27 mouse cellular contexts compared by ENCODE assay signal in the genomic region with DNA sequence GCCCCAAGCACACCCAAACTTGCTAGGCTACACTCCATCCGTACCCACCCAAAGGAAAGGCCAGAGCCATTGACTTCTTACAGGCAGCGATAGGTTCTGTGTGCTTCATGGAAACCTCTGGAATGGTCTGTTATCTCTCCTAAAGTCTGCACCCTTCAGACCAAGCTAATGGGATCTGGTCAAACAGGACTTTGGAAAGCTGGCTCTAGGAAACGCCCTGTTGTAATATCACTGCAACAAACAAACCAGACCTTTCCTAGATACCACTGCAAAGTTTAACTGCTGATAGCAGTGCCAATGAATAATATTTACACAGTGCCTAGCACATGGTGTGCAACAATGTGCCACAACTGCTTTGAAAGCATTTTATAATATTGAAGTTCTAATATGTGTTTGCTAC. TPM values are rescaled to one million over a fixed set of nuclear protein-coding genes. Genes with fewer than 3 reads are reported as not detected.
DNase-seq lines count a peak whose midpoint lies in the region; ATAC-seq and TF ChIP-seq lines count a peak whose summit lies in the region.
"Had no signal": no experiment of that assay in that cellular context is flagged by ENCODE, and none has a peak within 500 bp of the region (broad histone marks: within the 10 kb centered on the region; RNA-seq: fewer than 3 reads in every experiment).

No protein-coding gene starts in this region.

- no peak overlapping the region for H3K4me3 ChIP-seq in liver, embryonic 14.5 days (ENCODE audit: insufficient read depth in 1 of 2, low read depth in 2 of 2, low read length in 2 of 2)
- H3K4me3 ChIP-seq in liver, embryonic 12.5 days, result no peak overlapping the region
- no peak overlapping the region for H3K4me3 ChIP-seq in intestine, postnatal 0 days (ENCODE audit: low read depth, low read length)
- H3K4me3 ChIP-seq in liver, postnatal 0 days (ENCODE audit: low read depth, low read length), result peak overlapping the region; percentile 27
- no peak overlapping the region for H3K4me3 ChIP-seq in stomach, embryonic 16.5 days (replicated peaks; ENCODE audit: low read length)
- H3K4me3 ChIP-seq: embryonic facial prominence, embryonic 15.5 days; erythroblast, embryonic 14.5 days; forebrain, embryonic 15.5 days; heart, embryonic 10.5 days; hindbrain, embryonic 12.5 days had no signal

- H3K36me3 ChIP-seq in liver, embryonic 14.5 days (replicated peaks; ENCODE audit: control insufficient read depth, insufficient read depth, low read depth), result no peaks in the 10 kb centered on the region
- H3K36me3 ChIP-seq in liver, embryonic 12.5 days, result no peaks in the 10 kb centered on the region
- no peaks in the 10 kb centered on the region for H3K36me3 ChIP-seq in intestine, postnatal 0 days (ENCODE audit: control insufficient read depth, insufficient read depth)
- no peaks in the 10 kb centered on the region for H3K36me3 ChIP-seq in liver, postnatal 0 days (replicated peaks; ENCODE audit: insufficient read depth, low read length)
- H3K36me3 ChIP-seq in stomach, embryonic 16.5 days (ENCODE audit: control insufficient read depth, insufficient read depth, low read length), result no peaks in the 10 kb centered on the region
- H3K36me3 ChIP-seq: embryonic facial prominence, embryonic 15.5 days; forebrain, embryonic 15.5 days; heart, embryonic 10.5 days; hindbrain, embryonic 12.5 days had no signal

- 64% methylated on average over 3 of the region's 3 CpGs for whole genome bisulfite sequencing in liver, embryonic 14.5 days (ENCODE audit: insufficient replicate concordance)
- WGBS in liver, embryonic 12.5 days (ENCODE audit: insufficient replicate concordance), result 66% methylated on average over 3 of the region's 3 CpGs
- 49% methylated on average over 3 of the region's 3 CpGs for WGBS in intestine, postnatal 0 days
- 46% methylated on average over 3 of the region's 3 CpGs for WGBS in liver, postnatal 0 days (ENCODE audit: insufficient replicate concordance)
- 73% methylated on average over 3 of the region's 3 CpGs for WGBS in stomach, embryonic 16.5 days

- TF ChIP-seq CTCF in liver, embryonic 14.5 days (IDR thresholded peaks at IDR 0.05; ENCODE audit: low read depth), result no peak
- no peak for TF ChIP-seq CTCF in intestine, postnatal 0 days (IDR thresholded peaks at IDR 0.05; ENCODE audit: low read depth)
- TF ChIP-seq CTCF in liver, postnatal 0 days (IDR thresholded peaks at IDR 0.05; ENCODE audit: low read depth), result no peak

- H3K4me1 ChIP-seq in liver, embryonic 14.5 days (replicated peaks; ENCODE audit: control insufficient read depth in 2 of 2, insufficient read depth in 2 of 2, low read length in 1 of 2), result peaks cover 0 to 18% of the 10 kb centered on the region in 2 experiments; a peak in 2 of 4 replicates
- H3K4me1 ChIP-seq in liver, embryonic 12.5 days, result no peaks in the 10 kb centered on the region
- H3K4me1 ChIP-seq in intestine, postnatal 0 days (replicated peaks; ENCODE audit: control insufficient read depth, insufficient read depth, low read length), result no peaks in the 10 kb centered on the region
- peaks cover 13% of the 10 kb centered on the region for H3K4me1 ChIP-seq in liver, postnatal 0 days (ENCODE audit: insufficient read depth)
- 0 out of 2 replicates have a peak, but pooled peaks cover 3% of the 10 kb centered on the region for H3K4me1 ChIP-seq in stomach, embryonic 16.5 days (ENCODE audit: control insufficient read depth, insufficient read depth, low read length)

- no peaks in the 10 kb centered on the region for H3K27me3 ChIP-seq in liver, embryonic 14.5 days (ENCODE audit: control insufficient read depth, insufficient read depth, low read length)
- H3K27me3 ChIP-seq in liver, embryonic 12.5 days (replicated peaks), result peaks cover 28% of the 10 kb centered on the region
- H3K27me3 ChIP-seq in intestine, postnatal 0 days (replicated peaks; ENCODE audit: control insufficient read depth, insufficient read depth, low read length), result no peaks in the 10 kb centered on the region
- no peaks in the 10 kb centered on the region for H3K27me3 ChIP-seq in liver, postnatal 0 days (ENCODE audit: insufficient read depth, low read length)
- 0 out of 2 replicates have a peak, but pooled peaks cover 2% of the 10 kb centered on the region for H3K27me3 ChIP-seq in stomach, embryonic 16.5 days (ENCODE audit: control insufficient read depth, insufficient read depth, low read length)
- H3K27me3 ChIP-seq: CH12.LX; embryonic facial prominence, embryonic 15.5 days; forebrain, embryonic 15.5 days; hindbrain, embryonic 12.5 days; Patski had no signal

- no peak for ATAC-seq in liver, embryonic 14.5 days (ENCODE audit: insufficient read depth)
- ATAC-seq in liver, embryonic 12.5 days, result no peak
- ATAC-seq in intestine, postnatal 0 days, result peak; percentile 50; the same call in 1 of the 2 replicates
- ATAC-seq in liver, postnatal 0 days, result peak; percentile 88
- ATAC-seq in stomach, embryonic 16.5 days (ENCODE audit: insufficient read depth, low FRiP score), result peak; percentile 73; the same call in 1 of the 2 replicates
- ATAC-seq: activated CD4-positive, CD25-positive, alpha-beta regulatory T cell, adult 4 months; forebrain, embryonic 15.5 days; Patski had no signal

- DNase-seq in liver, embryonic 14.5 days (ENCODE audit: low read depth in 3 of 3, low spot score in 3 of 3), result peak in 1 of 3 experiments; percentile 13
- DNase-seq in liver, postnatal 0 days, result no peak
- no peak for DNase-seq in kidney, postnatal 4 days
- DNase-seq in thymus, postnatal 0 days (ENCODE audit: low spot score), result no peak
- DNase-seq in right cerebral cortex, postnatal 14 days, result no peak
- DNase-seq: adrenal gland, adult 2 months; adrenal gland, postnatal 36 days; cerebellum, adult 8-10 months; cerebellum, postnatal 14 days; embryo, embryonic 11 days; gastrocnemius, postnatal 36 days; heart, adult 18-20 months; heart, postnatal 10 days; heart, postnatal 4 days had no signal

- H3K9ac ChIP-seq in liver, embryonic 14.5 days (replicated peaks), result no peak overlapping the region
- H3K9ac ChIP-seq in liver, embryonic 12.5 days, result no peak overlapping the region
- H3K9ac ChIP-seq in intestine, postnatal 0 days (ENCODE audit: low read depth, low read length), result no peak overlapping the region
- peak overlapping the region; percentile 46 for H3K9ac ChIP-seq in liver, postnatal 0 days (replicated peaks)
- no peak overlapping the region for H3K9ac ChIP-seq in stomach, embryonic 16.5 days (ENCODE audit: low read length)
- H3K9ac ChIP-seq: embryonic facial prominence, embryonic 15.5 days; forebrain, embryonic 15.5 days; hindbrain, embryonic 12.5 days had no signal

- no peak for TF ChIP-seq EP300 in liver, embryonic 14.5 days (IDR thresholded peaks at IDR 0.05; ENCODE audit: low read depth)
- no peak for TF ChIP-seq EP300 in liver, postnatal 0 days (IDR thresholded peaks at IDR 0.05; ENCODE audit: low read depth)

- 0 out of 2 replicates have a peak overlapping the region, but pooled peaks have one; percentile 8 for H3K4me2 ChIP-seq in liver, embryonic 14.5 days (ENCODE audit: low read depth)
- no peak overlapping the region for H3K4me2 ChIP-seq in liver, embryonic 12.5 days
- no peak overlapping the region for H3K4me2 ChIP-seq in intestine, postnatal 0 days (replicated peaks; ENCODE audit: low read depth)
- peak overlapping the region; percentile 59 for H3K4me2 ChIP-seq in liver, postnatal 0 days (ENCODE audit: low read depth, low read length)
- H3K4me2 ChIP-seq in stomach, embryonic 16.5 days (ENCODE audit: low read depth, low read length), result no peak overlapping the region
- H3K4me2 ChIP-seq: embryonic facial prominence, embryonic 15.5 days; forebrain, embryonic 15.5 days; hindbrain, embryonic 12.5 days had no signal

- no peak overlapping the region for H3K27ac ChIP-seq in liver, embryonic 14.5 days
- H3K27ac ChIP-seq in liver, embryonic 12.5 days, result no peak overlapping the region
- no peak overlapping the region for H3K27ac ChIP-seq in intestine, postnatal 0 days (ENCODE audit: low read depth, low read length)
- H3K27ac ChIP-seq in liver, postnatal 0 days (ENCODE audit: low read depth), result peak overlapping the region; percentile 89
- H3K27ac ChIP-seq in stomach, embryonic 16.5 days (ENCODE audit: low read length), result no peak overlapping the region
- H3K27ac ChIP-seq: embryonic facial prominence, embryonic 15.5 days; forebrain, embryonic 15.5 days; heart, embryonic 10.5 days; hindbrain, embryonic 12.5 days had no signal

- no peaks in the 10 kb centered on the region for H3K9me3 ChIP-seq in liver, embryonic 14.5 days (ENCODE audit: control insufficient read depth, low read length)
- no peaks in the 10 kb centered on the region for H3K9me3 ChIP-seq in liver, embryonic 12.5 days (replicated peaks)
- H3K9me3 ChIP-seq in intestine, postnatal 0 days (ENCODE audit: control insufficient read depth), result no peaks in the 10 kb centered on the region
- H3K9me3 ChIP-seq in liver, postnatal 0 days (ENCODE audit: low read length), result no peaks in the 10 kb centered on the region
- H3K9me3 ChIP-seq in stomach, embryonic 16.5 days (replicated peaks; ENCODE audit: control insufficient read depth, low read length), result no peaks in the 10 kb centered on the region
- H3K9me3 ChIP-seq: embryonic facial prominence, embryonic 15.5 days; forebrain, embryonic 15.5 days; heart, embryonic 10.5 days; hindbrain, embryonic 12.5 days had no signal

RNA-seq across cellular contexts. Expression of a gene that starts 28.7 kb away (rescaled TPM):
- polyA plus RNA-seq in liver, embryonic 14.5 days (2012; rRNA removed), result 0.02 TPM in 1 of 2 replicates, not detected in the other
- 0.09 and 0.25 TPM in 2 replicates for polyA plus RNA-seq in liver, embryonic 14.5 days (2014; fragmentation: Nextera tagmentation; extraction: Ambion mirVana)
- polyA plus RNA-seq in liver, embryonic 12.5 days (2016; fragmentation: Nextera tagmentation; extraction: Ambion mirVana), result 0.07 TPM in 1 of 2 replicates, not detected in the other
- polyA plus RNA-seq in intestine, postnatal 0 days (2015; fragmentation: Nextera tagmentation; extraction: Ambion mirVana), result 0.10 and 0.12 TPM in 2 replicates
- 0.09 and 0.12 TPM in 2 replicates for polyA plus RNA-seq in liver, postnatal 0 days (2015; fragmentation: Nextera tagmentation; extraction: Ambion mirVana)
- 0.17 and 0.32 TPM in 2 replicates for polyA plus RNA-seq in stomach, embryonic 16.5 days (2015; fragmentation: Nextera tagmentation; extraction: Ambion mirVana)
- 1.6 and 2.2 TPM in 2 replicates for polyA plus RNA-seq in thymus, postnatal 0 days (2015; fragmentation: Nextera tagmentation; extraction: Ambion mirVana)
- polyA plus RNA-seq: activated CD4-positive, CD25-positive, alpha-beta regulatory T cell, adult 4 months; embryonic facial prominence, embryonic 11.5 days; erythroblast, embryonic 14.5 days; forebrain, embryonic 11.5 days; heart, embryonic 10.5 days; hindbrain, embryonic 12.5 days; Patski had no signal

RNA-seq across cellular contexts. Expression of a gene that starts 31.2 kb away (rescaled TPM):
- polyA plus RNA-seq in liver, embryonic 14.5 days (2012; rRNA removed), result 19.0 and 22.9 TPM in 2 replicates
- polyA plus RNA-seq in liver, embryonic 14.5 days (2014; fragmentation: Nextera tagmentation; extraction: Ambion mirVana), result 28.0 and 30.2 TPM in 2 replicates
- 19.5 and 24.5 TPM in 2 replicates for polyA plus RNA-seq in liver, embryonic 12.5 days (2016; fragmentation: Nextera tagmentation; extraction: Ambion mirVana)
- 60.7 and 63.1 TPM in 2 replicates for polyA plus RNA-seq in intestine, postnatal 0 days (2015; fragmentation: Nextera tagmentation; extraction: Ambion mirVana)
- polyA plus RNA-seq in liver, postnatal 0 days (2015; fragmentation: Nextera tagmentation; extraction: Ambion mirVana), result 89.8 and 93.3 TPM in 2 replicates
- polyA plus RNA-seq in stomach, embryonic 16.5 days (2015; fragmentation: Nextera tagmentation; extraction: Ambion mirVana), result 52.2 and 54.9 TPM in 2 replicates
- 43.3 and 47.0 TPM in 2 replicates for polyA plus RNA-seq in thymus, postnatal 0 days (2015; fragmentation: Nextera tagmentation; extraction: Ambion mirVana)
- polyA plus RNA-seq: erythroblast, embryonic 14.5 days had no signal

Comparison
In these comparisons a context has a peak if more than half of its experiments do, and no peak if none do; other contexts are left out.
1. ATAC-seq: peak in intestine, postnatal 0 days (single experiment), liver, postnatal 0 days (single experiment) and stomach, embryonic 16.5 days (single experiment); none in liver, embryonic 14.5 days (single experiment) and liver, embryonic 12.5 days (single experiment).
2. H3K4me2 ChIP-seq: peak in liver, embryonic 14.5 days (single experiment) and liver, postnatal 0 days (single experiment); none in liver, embryonic 12.5 days (single experiment), intestine, postnatal 0 days (single experiment) and stomach, embryonic 16.5 days (single experiment).